Comparison of ENCODE assay signal across 19 mouse cellular contexts in the genomic region with DNA sequence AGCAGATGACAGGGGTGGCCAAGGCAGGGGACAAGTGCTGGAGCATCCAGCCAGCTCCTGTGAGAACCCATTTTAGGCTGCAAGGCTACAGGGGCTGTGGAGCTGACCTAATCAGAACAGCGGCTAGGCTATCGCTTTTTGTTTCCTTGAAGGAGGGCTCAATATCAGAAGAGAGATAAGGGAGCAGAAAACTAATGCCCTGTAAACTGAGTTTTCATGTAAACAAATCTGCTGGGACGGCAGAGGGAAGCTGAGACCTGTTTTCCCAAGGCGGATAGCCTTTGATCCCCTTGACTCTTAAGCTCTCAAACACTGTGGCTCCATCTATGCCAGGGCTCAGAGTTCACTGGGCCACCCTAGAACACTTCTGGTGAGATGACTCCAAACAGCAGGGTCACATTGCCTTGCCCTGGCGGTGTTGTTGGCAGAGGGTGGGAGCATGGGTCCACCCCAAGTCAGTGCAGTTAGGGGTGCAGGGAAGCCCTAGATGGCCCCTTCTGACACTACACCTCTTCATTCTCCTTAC.
DNase-seq lines count a peak whose midpoint lies in the region; ATAC-seq and TF ChIP-seq lines count a peak whose summit lies in the region.
"Had no signal": no experiment of that assay in that cellular context is flagged by ENCODE, and none has a peak within 500 bp of the region (broad histone marks: within the 10 kb centered on the region; RNA-seq: fewer than 3 reads in every experiment).

No protein-coding gene starts in this region.

- H3K27ac ChIP-seq in kidney, adult 2 months (ENCODE audit: insufficient read depth, low read depth, low read length), result no peak overlapping the region
- no peak overlapping the region for H3K27ac ChIP-seq in kidney, embryonic 16.5 days (ENCODE audit: low read length)
- peak overlapping the region; percentile 39 for H3K27ac ChIP-seq in liver, postnatal 0 days (ENCODE audit: low read depth)
- no peak overlapping the region for H3K27ac ChIP-seq in intestine, postnatal 0 days (ENCODE audit: low read depth, low read length)
- H3K27ac ChIP-seq: forebrain, embryonic 12.5 days; hindbrain, postnatal 0 days; limb, embryonic 15.5 days; lung, embryonic 15.5 days had no signal

- H3K9me3 ChIP-seq in kidney, embryonic 16.5 days (ENCODE audit: low read length), result no peaks in the 10 kb centered on the region
- no peaks in the 10 kb centered on the region for H3K9me3 ChIP-seq in liver, postnatal 0 days (ENCODE audit: low read length)
- no peaks in the 10 kb centered on the region for H3K9me3 ChIP-seq in intestine, postnatal 0 days (ENCODE audit: control insufficient read depth)
- H3K9me3 ChIP-seq: forebrain, embryonic 12.5 days; hindbrain, embryonic 10.5 days; limb, embryonic 15.5 days; lung, embryonic 15.5 days had no signal

- no peaks in the 10 kb centered on the region for H3K36me3 ChIP-seq in kidney, adult 2 months (ENCODE audit: control insufficient read depth, insufficient read depth, low read length)
- no peaks in the 10 kb centered on the region for H3K36me3 ChIP-seq in kidney, embryonic 16.5 days (ENCODE audit: insufficient read depth, low read length)
- H3K36me3 ChIP-seq in liver, postnatal 0 days (replicated peaks; ENCODE audit: insufficient read depth, low read length), result 0 out of 2 replicates have a peak, but pooled peaks cover 5% of the 10 kb centered on the region
- peaks cover 6% of the 10 kb centered on the region; the same call in 1 of the 2 replicates for H3K36me3 ChIP-seq in intestine, postnatal 0 days (ENCODE audit: control insufficient read depth, insufficient read depth)
- H3K36me3 ChIP-seq: forebrain, embryonic 12.5 days had no signal

- DNase-seq in kidney, adult 2 months, result peak; percentile 53
- no peak for DNase-seq in liver, postnatal 0 days
- DNase-seq in liver, result no peak
- peak; percentile 65 for DNase-seq in yolk sac, embryonic 10.5 days (ENCODE audit: low spot score)
- no peak for DNase-seq in adrenal gland, postnatal 36 days
- DNase-seq: adrenal gland, postnatal 25 days; B cell, adult 2 months; cerebellum, adult 18-20 months; cerebellum, postnatal 25 days; heart, adult 11 months; spleen, adult 18-20 months had no signal

- H3K4me3 ChIP-seq in kidney, adult 2 months (ENCODE audit: insufficient read depth, low read depth, low read length), result no peak overlapping the region
- no peak overlapping the region for H3K4me3 ChIP-seq in kidney, embryonic 16.5 days (ENCODE audit: low read length)
- no peak overlapping the region for H3K4me3 ChIP-seq in liver, postnatal 0 days (ENCODE audit: low read depth, low read length)
- no peak overlapping the region for H3K4me3 ChIP-seq in intestine, postnatal 0 days (ENCODE audit: low read depth, low read length)
- H3K4me3 ChIP-seq: forebrain, embryonic 12.5 days; hindbrain, embryonic 10.5 days; limb, embryonic 15.5 days; lung, embryonic 15.5 days had no signal

- TF ChIP-seq CTCF in kidney, adult 2 months (conservative IDR thresholded peaks at IDR 0.05; ENCODE audit: insufficient read depth, insufficient read length, low read depth, low read length), result no peak
- no peak for TF ChIP-seq CTCF in liver, postnatal 0 days (IDR thresholded peaks at IDR 0.05; ENCODE audit: low read depth)
- no peak for TF ChIP-seq CTCF in intestine, postnatal 0 days (IDR thresholded peaks at IDR 0.05; ENCODE audit: low read depth)

- no peak for ATAC-seq in kidney, embryonic 16.5 days (ENCODE audit: low FRiP score, low TSS enrichment)
- peak; percentile 53; the same call in 1 of the 2 replicates for ATAC-seq in liver, postnatal 0 days
- peak; percentile 64 for ATAC-seq in intestine, postnatal 0 days
- ATAC-seq: hindbrain, postnatal 0 days had no signal

- no peak for TF ChIP-seq POLR2A in kidney, adult 2 months (IDR thresholded peaks at IDR 0.05; ENCODE audit: low read depth, low read length)

- H3K4me1 ChIP-seq in kidney, adult 2 months (ENCODE audit: control insufficient read depth, insufficient read depth, low read length), result no peaks in the 10 kb centered on the region
- H3K4me1 ChIP-seq in kidney, embryonic 16.5 days (ENCODE audit: insufficient read depth, low read length), result 0 out of 2 replicates have a peak, but pooled peaks cover under 1% of the 10 kb centered on the region
- H3K4me1 ChIP-seq in liver, postnatal 0 days (ENCODE audit: insufficient read depth), result peaks cover 4% of the 10 kb centered on the region; the same call in 1 of the 2 replicates
- peaks cover 7% of the 10 kb centered on the region; the same call in 1 of the 2 replicates for H3K4me1 ChIP-seq in intestine, postnatal 0 days (replicated peaks; ENCODE audit: control insufficient read depth, insufficient read depth, low read length)

- H3K9ac ChIP-seq in kidney, embryonic 16.5 days (replicated peaks; ENCODE audit: low read length), result no peak overlapping the region
- no peak overlapping the region; the same call in 1 of the 2 replicates for H3K9ac ChIP-seq in liver, postnatal 0 days (replicated peaks)
- no peak overlapping the region for H3K9ac ChIP-seq in intestine, postnatal 0 days (ENCODE audit: low read depth, low read length)
- H3K9ac ChIP-seq: forebrain, embryonic 12.5 days; limb, embryonic 15.5 days; lung, embryonic 15.5 days had no signal

- no peak overlapping the region for H3K4me2 ChIP-seq in kidney, embryonic 16.5 days (replicated peaks; ENCODE audit: low read depth, low read length)
- 0 out of 2 replicates have a peak overlapping the region, but pooled peaks have one; percentile 29 for H3K4me2 ChIP-seq in liver, postnatal 0 days (ENCODE audit: low read depth, low read length)
- no peak overlapping the region for H3K4me2 ChIP-seq in intestine, postnatal 0 days (replicated peaks; ENCODE audit: low read depth)
- H3K4me2 ChIP-seq: forebrain, embryonic 12.5 days; limb, embryonic 15.5 days; lung, embryonic 15.5 days; midbrain, embryonic 11.5 days had no signal

- no peak for TF ChIP-seq EP300 in liver, postnatal 0 days (IDR thresholded peaks at IDR 0.05; ENCODE audit: low read depth)

- H3K27me3 ChIP-seq in kidney, adult 2 months (replicated peaks; ENCODE audit: control insufficient read depth, insufficient read depth, low read length), result no peaks in the 10 kb centered on the region
- no peaks in the 10 kb centered on the region for H3K27me3 ChIP-seq in kidney, embryonic 16.5 days (ENCODE audit: insufficient read depth, low read length)
- no peaks in the 10 kb centered on the region for H3K27me3 ChIP-seq in liver, postnatal 0 days (ENCODE audit: insufficient read depth, low read length)
- H3K27me3 ChIP-seq in intestine, postnatal 0 days (replicated peaks; ENCODE audit: control insufficient read depth, insufficient read depth, low read length), result no peaks in the 10 kb centered on the region
- H3K27me3 ChIP-seq: forebrain, embryonic 12.5 days; lung, embryonic 15.5 days had no signal

- WGBS in kidney, adult 2 months, result 62% methylated on average over 5 of the region's 5 CpGs
- 39% methylated on average over 5 of the region's 5 CpGs for whole genome bisulfite sequencing in kidney, embryonic 16.5 days
- 48% methylated on average over 5 of the region's 5 CpGs for WGBS in liver, postnatal 0 days (ENCODE audit: insufficient replicate concordance)
- WGBS in intestine, postnatal 0 days, result 27% methylated on average over 5 of the region's 5 CpGs

Comparison
In these comparisons a context has a peak if more than half of its experiments do, and no peak if none do; other contexts are left out.
1. DNase-seq: peak in kidney, adult 2 months (single experiment) and yolk sac, embryonic 10.5 days (single experiment); none in liver, postnatal 0 days (single experiment), liver (single experiment) and adrenal gland, postnatal 36 days (0 of 2).